Mouse (Mus musculus) liver, postnatal 0 days (tissue): ENCODE data around the gene Reep1. TPM values are rescaled to one million over a fixed set of nuclear protein-coding genes. Genes with fewer than 3 reads are reported as not detected.

ENCODE experiments used
- ATAC-seq: fragments of 200-750 bp; cut with Nextera tagmentation; 2 replicates; pipeline ENCODE4 v1.8.0; 2017; ENCODE audit warnings: mild to moderate bottlenecking, moderate library complexity
- DNase-seq: peaks from one replicate; pipeline ENCODE4 v3.0.0-alpha.2; 2016
- H3K27ac ChIP-seq: fragments of 300-500 bp; sonication (generic); 2 replicates; pipeline ENCODE4 v1.5.1; 2014; ENCODE audit warnings: antibody characterized with exemption, moderate library complexity, mild to moderate bottlenecking, low read depth
- H3K27me3 ChIP-seq: fragments of 300-500 bp; sonication (generic); 2 replicates; pipeline ENCODE4 v1.6.1; 2014; ENCODE audit warnings: low read length, control low read depth, mixed read lengths; ENCODE audit not compliant: insufficient read depth
- H3K36me3 ChIP-seq: fragments of 300-500 bp; sonication (generic); replicated peaks from 2 replicates; pipeline ENCODE4 v1.6.1; 2014; ENCODE audit warnings: mild to moderate bottlenecking, control low read depth, low read length, moderate library complexity, mixed read lengths; ENCODE audit not compliant: insufficient read depth
- H3K4me1 ChIP-seq: fragments of 300-500 bp; sonication (generic); 2 replicates; pipeline ENCODE4 v1.6.1; 2014; ENCODE audit warnings: antibody characterized with exemption, mild to moderate bottlenecking, control low read depth; ENCODE audit not compliant: insufficient read depth
- H3K4me2 ChIP-seq: fragments of 300-500 bp; sonication (generic); 2 replicates; pipeline ENCODE4 v1.6.1; 2014; ENCODE audit warnings: low read depth, mild to moderate bottlenecking, low read length, moderate library complexity, mixed read lengths
- H3K4me3 ChIP-seq: fragments of 300-500 bp; sonication (generic); 2 replicates; pipeline ENCODE4 v1.5.1; 2014; ENCODE audit warnings: low read depth, low read length
- H3K9ac ChIP-seq: fragments of 300-500 bp; sonication (generic); replicated peaks from 2 replicates; pipeline ENCODE4 v1.6.1; 2014; ENCODE audit warnings: mild to moderate bottlenecking, moderate library complexity
- H3K9me3 ChIP-seq: fragments of 300-500 bp; sonication (generic); 2 replicates; pipeline ENCODE4 v1.6.1; 2016; ENCODE audit warnings: mild to moderate bottlenecking, control low read depth, low read length, mixed read lengths
- CTCF ChIP-seq: sonication (generic); IDR thresholded peaks from 2 replicates; pipeline ENCODE4 v1.5.1; 2016; ENCODE audit warnings: antibody characterized with exemption, low read depth
- EP300 ChIP-seq: IDR thresholded peaks from 2 replicates; pipeline ENCODE4 v1.6.1; 2016; ENCODE audit warnings: antibody characterized with exemption, low read depth, mild to moderate bottlenecking
- WGBS: fragments of 180-500 bp; shearing (Covaris S2); extraction: QIAGEN DNeasy Blood & Tissue Kit; methylation state at CpG from one replicate; pipeline ENCODE4 v1.1.7; 2014; ENCODE audit not compliant: insufficient replicate concordance; 5-methylcytosine and 5-hydroxymethylcytosine counted together
- polyA plus RNA-seq: library from polyadenylated mRNA; unstranded; fragments of >200 nt; fragmentation: Nextera tagmentation; extraction: Ambion mirVana; gene quantifications from 2 replicates; pipeline ENCODE4 v1.2.1, GENCODE M21; 2015

Gene Reep1
- polyA plus RNA-seq, 1 experiment from 2014 or later = 2.3 TPM

GRCm38 (mm10) chr6:71752791-71753464, 45.6 kb downstream of the Reep1 start:
- no peaks in the 10 kb centered on the region for H3K36me3 ChIP-seq
- 71% methylated on average over 7 of the region's 7 CpGs for WGBS
- H3K9me3 ChIP-seq = no peaks in the 10 kb centered on the region
- no peak overlapping the region for H3K27ac ChIP-seq
- TF ChIP-seq CTCF = no peak
- TF ChIP-seq EP300 = no peak
- H3K9ac ChIP-seq = no peak overlapping the region
- no peak overlapping the region for H3K4me3 ChIP-seq
- no peak for DNase-seq
- H3K27me3 ChIP-seq = no peaks in the 10 kb centered on the region
- no peak overlapping the region for H3K4me2 ChIP-seq
- no peaks in the 10 kb centered on the region; the same call in 1 of the 2 replicates for H3K4me1 ChIP-seq
- ATAC-seq = no peak

- 40% methylated on average over 10 of the region's 10 CpGs for WGBS
- Histone ChIP-seq H3K4me3 (no peak overlapping the region), H3K9me3 (no peaks in the 10 kb centered on the region), H3K36me3 (no peaks in the 10 kb centered on the region), H3K9ac (no peak overlapping the region), H3K27ac (no peak overlapping the region), H3K4me1 (no peaks in the 10 kb centered on the region; the same call in 1 of the 2 replicates), H3K27me3 (no peaks in the 10 kb centered on the region), H3K4me2 (no peak overlapping the region)
- peak; percentile 42 for DNase-seq
- TF ChIP-seq CTCF = no peak
- TF ChIP-seq EP300 = no peak
- peak; percentile 52; the same call in 1 of the 2 replicates for ATAC-seq
Observed at GRCm38 (mm10) chr6:71757039-71757894, 49.9 kb downstream of the Reep1 start.

- no peaks in the 10 kb centered on the region for H3K9me3 ChIP-seq
- H3K27me3 ChIP-seq = no peaks in the 10 kb centered on the region
Observed at GRCm38 (mm10) chr6:71758780-71759179, 51.4 kb downstream of the Reep1 start.

DNA sequence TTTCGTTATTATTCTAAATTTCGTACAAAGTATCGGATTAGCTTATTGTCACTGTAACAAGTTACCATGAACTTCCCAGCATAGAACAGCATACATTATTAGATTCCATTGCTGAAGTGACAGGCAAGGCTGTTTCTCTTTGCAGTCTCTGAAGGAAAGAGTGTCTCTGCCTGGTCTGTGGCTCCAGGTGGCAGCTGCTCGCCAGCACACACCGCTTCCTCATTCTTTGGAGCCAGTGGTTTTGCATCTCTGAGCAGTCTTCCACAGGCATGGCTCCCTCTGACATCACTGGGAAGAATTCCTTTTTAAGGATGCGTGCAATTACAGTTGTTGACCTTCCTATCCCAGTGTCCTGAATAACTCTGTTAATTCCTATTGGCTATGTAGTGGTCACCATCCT, 52.7 kb downstream of the Reep1 start:
- Histone ChIP-seq H3K9ac (no peak overlapping the region), H3K36me3 (no peaks in the 10 kb centered on the region), H3K9me3 (no peaks in the 10 kb centered on the region), H3K27me3 (no peaks in the 10 kb centered on the region), H3K27ac (no peak overlapping the region), H3K4me2 (no peak overlapping the region), H3K4me1 (no peaks in the 10 kb centered on the region; the same call in 1 of the 2 replicates), H3K4me3 (no peak overlapping the region)
- TF ChIP-seq CTCF = no peak
- no peak for TF ChIP-seq EP300
- DNase-seq = no peak
- 76% methylated on average over 6 of the region's 6 CpGs for WGBS
- no peak for ATAC-seq

More at GRCm38 (mm10) chr6:71758780-71759179, 51.4 kb downstream of the Reep1 start:
- Histone ChIP-seq H3K27ac (no peak overlapping the region), H3K4me1 (no peaks in the 10 kb centered on the region; the same call in 1 of the 2 replicates), H3K36me3 (no peaks in the 10 kb centered on the region), H3K9ac (no peak overlapping the region), H3K4me2 (no peak overlapping the region), H3K4me3 (no peak overlapping the region)
- DNase-seq (peak; percentile 24), ATAC-seq (peak; percentile 88)
- 58% methylated on average over 4 of the region's 4 CpGs for WGBS
- no peak for TF ChIP-seq EP300
- no peak for TF ChIP-seq CTCF

DNA sequence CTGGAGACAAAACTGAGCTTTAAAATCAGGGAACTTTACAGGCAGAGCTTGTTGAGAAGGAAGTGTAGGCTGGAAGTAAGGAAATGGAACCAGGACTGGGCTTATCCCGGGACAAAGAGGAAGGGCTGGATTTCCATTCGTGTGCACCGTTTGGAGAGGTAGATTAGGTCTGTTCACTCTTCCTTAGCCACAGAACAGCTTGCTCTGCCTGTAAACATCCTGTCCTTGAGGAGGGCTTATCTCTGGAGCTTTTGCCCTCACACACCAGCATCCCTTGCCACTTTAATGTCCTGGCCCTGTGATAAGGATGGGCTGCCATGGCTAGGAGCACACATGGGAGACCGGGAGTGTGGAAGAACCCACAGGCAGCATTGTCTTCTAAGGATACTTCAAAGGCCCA, 60.4 kb downstream of the Reep1 start:
- H3K27ac ChIP-seq = no peak overlapping the region
- TF ChIP-seq CTCF (no peak), EP300 (no peak)
- H3K27me3 ChIP-seq = no peaks in the 10 kb centered on the region
- no peak overlapping the region for H3K9ac ChIP-seq
- no peak overlapping the region for H3K4me3 ChIP-seq
- H3K4me1 ChIP-seq = no peaks in the 10 kb centered on the region
- ATAC-seq (no peak), DNase-seq (no peak)
- no peaks in the 10 kb centered on the region for H3K9me3 ChIP-seq
- 24% methylated on average over 4 of the region's 4 CpGs for WGBS
- no peak overlapping the region for H3K4me2 ChIP-seq
- no peaks in the 10 kb centered on the region for H3K36me3 ChIP-seq
